Comparison of ENCODE assay signal across 24 mouse cellular contexts in the genomic region with DNA sequence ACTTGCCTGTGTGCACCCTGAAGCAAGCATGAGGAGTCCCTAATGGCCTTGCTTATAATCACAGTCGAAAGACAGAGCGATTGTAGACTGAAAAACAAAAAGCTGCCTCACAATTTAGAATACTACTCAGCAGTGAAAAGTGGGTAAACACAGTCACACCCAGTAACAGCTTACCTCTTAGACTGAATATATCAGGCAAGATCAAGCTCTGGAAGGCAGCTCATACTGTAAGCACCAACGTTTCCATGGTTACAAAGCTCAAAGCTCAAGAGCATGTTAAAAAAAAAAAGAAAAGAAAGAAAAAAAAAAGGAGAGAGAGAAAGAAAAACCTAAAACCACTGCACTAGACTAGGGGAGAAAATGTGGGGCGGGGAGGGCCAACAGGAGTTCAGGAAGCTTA.
DNase-seq lines count a peak whose midpoint lies in the region; ATAC-seq and TF ChIP-seq lines count a peak whose summit lies in the region.
"Had no signal": no experiment of that assay in that cellular context is flagged by ENCODE, and none has a peak within 500 bp of the region (broad histone marks: within the 10 kb centered on the region; RNA-seq: fewer than 3 reads in every experiment).

No protein-coding gene starts in this region.

- no peaks in the 10 kb centered on the region for H3K9me3 ChIP-seq in forebrain, postnatal 0 days (ENCODE audit: low read length)
- H3K9me3 ChIP-seq in forebrain, embryonic 10.5 days, result peaks cover 3% of the 10 kb centered on the region; the same call in 1 of the 2 replicates
- no peaks in the 10 kb centered on the region for H3K9me3 ChIP-seq in midbrain, embryonic 14.5 days (ENCODE audit: control insufficient read depth, low read length)
- H3K9me3 ChIP-seq in midbrain, embryonic 15.5 days, result no peaks in the 10 kb centered on the region
- H3K9me3 ChIP-seq: embryonic facial prominence, embryonic 13.5 days had no signal

- H3K27ac ChIP-seq in forebrain, postnatal 0 days (ENCODE audit: low read depth, low read length), result no peak overlapping the region
- no peak overlapping the region for H3K27ac ChIP-seq in forebrain, embryonic 10.5 days
- no peak overlapping the region for H3K27ac ChIP-seq in midbrain, embryonic 14.5 days (replicated peaks; ENCODE audit: low read depth, low read length)
- H3K27ac ChIP-seq in midbrain, embryonic 15.5 days, result no peak overlapping the region
- H3K27ac ChIP-seq: embryonic facial prominence, embryonic 13.5 days; gastrocnemius, adult 2 months; heart, adult 2 months; hindbrain, embryonic 13.5 days had no signal

- H3K36me3 ChIP-seq in forebrain, postnatal 0 days (ENCODE audit: insufficient read depth), result no peaks in the 10 kb centered on the region
- no peaks in the 10 kb centered on the region for H3K36me3 ChIP-seq in forebrain, embryonic 10.5 days (replicated peaks)
- H3K36me3 ChIP-seq in midbrain, embryonic 14.5 days (ENCODE audit: control insufficient read depth, insufficient read depth, low read length), result no peaks in the 10 kb centered on the region
- no peaks in the 10 kb centered on the region for H3K36me3 ChIP-seq in midbrain, embryonic 15.5 days (replicated peaks)
- H3K36me3 ChIP-seq: embryonic facial prominence, embryonic 13.5 days; hindbrain, embryonic 13.5 days had no signal

- no peak overlapping the region for H3K4me2 ChIP-seq in forebrain, postnatal 0 days (ENCODE audit: low read depth)
- H3K4me2 ChIP-seq in midbrain, embryonic 14.5 days (ENCODE audit: low read length), result no peak overlapping the region
- H3K4me2 ChIP-seq in midbrain, embryonic 15.5 days, result no peak overlapping the region
- H3K4me2 ChIP-seq: embryonic facial prominence, embryonic 13.5 days; heart, embryonic 11.5 days; hindbrain, embryonic 13.5 days had no signal

- H3K9ac ChIP-seq in forebrain, postnatal 0 days, result no peak overlapping the region
- H3K9ac ChIP-seq in midbrain, embryonic 14.5 days (replicated peaks; ENCODE audit: low read length), result no peak overlapping the region
- H3K9ac ChIP-seq in midbrain, embryonic 15.5 days, result no peak overlapping the region
- H3K9ac ChIP-seq: embryonic facial prominence, embryonic 13.5 days; hindbrain, embryonic 13.5 days had no signal

- no peaks in the 10 kb centered on the region for H3K27me3 ChIP-seq in forebrain, postnatal 0 days (ENCODE audit: insufficient read depth, low read length)
- H3K27me3 ChIP-seq in forebrain, embryonic 10.5 days (ENCODE audit: poor library complexity, severe bottlenecking), result no peaks in the 10 kb centered on the region
- H3K27me3 ChIP-seq in midbrain, embryonic 14.5 days (ENCODE audit: control insufficient read depth, insufficient read depth, low read length), result no peaks in the 10 kb centered on the region
- no peaks in the 10 kb centered on the region for H3K27me3 ChIP-seq in midbrain, embryonic 15.5 days (replicated peaks)
- H3K27me3 ChIP-seq: embryonic facial prominence, embryonic 13.5 days; hindbrain, embryonic 13.5 days had no signal

- no peaks in the 10 kb centered on the region for H3K4me1 ChIP-seq in forebrain, postnatal 0 days (ENCODE audit: insufficient read depth)
- H3K4me1 ChIP-seq in forebrain, embryonic 10.5 days, result peaks cover 26% of the 10 kb centered on the region
- H3K4me1 ChIP-seq in midbrain, embryonic 14.5 days (ENCODE audit: control insufficient read depth, insufficient read depth, low read length), result no peaks in the 10 kb centered on the region
- H3K4me1 ChIP-seq in midbrain, embryonic 15.5 days, result peaks cover 6% of the 10 kb centered on the region; the same call in 1 of the 2 replicates
- H3K4me1 ChIP-seq: embryonic facial prominence, embryonic 13.5 days; hindbrain, embryonic 13.5 days had no signal

- WGBS in forebrain, postnatal 0 days, result 78% methylated on average over 4 of the region's 4 CpGs
- WGBS in forebrain, embryonic 10.5 days, result 88% methylated on average over 4 of the region's 4 CpGs
- 84% methylated on average over 4 of the region's 4 CpGs for WGBS in midbrain, embryonic 14.5 days
- 88% methylated on average over 4 of the region's 4 CpGs for WGBS in midbrain, embryonic 15.5 days

- no peak for TF ChIP-seq POLR2A in brain, embryonic 14.5 days (IDR thresholded peaks at IDR 0.05; ENCODE audit: borderline replicate concordance, extremely low read depth, insufficient read depth, insufficient read length, poor library complexity, severe bottlenecking)

- peak; percentile 75; the same call in 1 of the 2 replicates for ATAC-seq in forebrain, postnatal 0 days
- no peak for ATAC-seq in midbrain, embryonic 14.5 days (ENCODE audit: low FRiP score, low TSS enrichment)
- no peak for ATAC-seq in midbrain, embryonic 15.5 days (replicated peaks)
- ATAC-seq: activated CD4-positive, CD25-positive, alpha-beta regulatory T cell, adult 4 months; forebrain, embryonic 16.5 days; hindbrain, embryonic 16.5 days; inflammation-experienced regulatory T-cells, adult 6 months; intestine, embryonic 16.5 days had no signal

- H3K4me3 ChIP-seq in forebrain, postnatal 0 days (ENCODE audit: low read depth, low read length), result no peak overlapping the region
- H3K4me3 ChIP-seq in forebrain, embryonic 10.5 days, result no peak overlapping the region
- H3K4me3 ChIP-seq in midbrain, embryonic 14.5 days (replicated peaks; ENCODE audit: low read depth, low read length), result no peak overlapping the region
- H3K4me3 ChIP-seq in midbrain, embryonic 15.5 days, result no peak overlapping the region
- H3K4me3 ChIP-seq: embryonic facial prominence, embryonic 13.5 days; gastrocnemius, adult 2 months; heart, adult 2 months; hindbrain, embryonic 13.5 days had no signal

- TF ChIP-seq CTCF in forebrain, postnatal 0 days (IDR thresholded peaks at IDR 0.05; ENCODE audit: low read depth), result no peak
- no peak for TF ChIP-seq CTCF in brain, embryonic 14.5 days (IDR thresholded peaks at IDR 0.05; ENCODE audit: borderline replicate concordance, extremely low read depth, insufficient read depth, insufficient read length)

- DNase-seq in forebrain, postnatal 0 days, result no peak
- DNase-seq in forebrain, embryonic 10.5 days (ENCODE audit: extremely low spot score, low spot score), result no peak
- DNase-seq in midbrain, embryonic 14.5 days, result peak; percentile 37
- DNase-seq in brain, adult 2 months (ENCODE audit: low read depth, low spot score), result peak; percentile 9
- DNase-seq in brain, embryonic 14.5 days (ENCODE audit: low read depth), result peak; percentile 35
- DNase-seq: adrenal gland, adult 8-10 months; adrenal gland, postnatal 25 days; cerebellum, adult 11 months; cerebellum, adult 2 months; cerebellum, adult 9-11 months; cerebellum, postnatal 25 days; gastrocnemius, adult 2 months; gastrocnemius, postnatal 14 days; heart, adult 2 months; kidney, adult 18-20 months had no signal

Comparison
In these comparisons a context has a peak if more than half of its experiments do, and no peak if none do; other contexts are left out.
1. DNase-seq: peak in midbrain, embryonic 14.5 days (single experiment), brain, adult 2 months (single experiment) and brain, embryonic 14.5 days (single experiment); none in forebrain, postnatal 0 days (single experiment) and forebrain, embryonic 10.5 days (single experiment).